Mouse (Mus musculus) left cerebral cortex, adult 9 months (tissue): ENCODE measurements around the gene Rfc5.

Source experiments
- DNase-seq, 2 experiments: peaks; one replicate each; pipeline ENCODE4 v3.0.0; 2022; ENCODE audit warnings: low spot score in 2 of 2

Gene Rfc5

GRCm38 (mm10) chr5:117374372-117375049, 14.3 kb downstream of the Rfc5 start:
- no peak for DNase-seq

GRCm38 (mm10) chr5:117373418-117373817, 15.4 kb downstream of the Rfc5 start:
- no peak for DNase-seq

GRCm38 (mm10) chr5:117370592-117370991, 18.3 kb downstream of the Rfc5 start:
- no peak for DNase-seq

GRCm38 (mm10) chr5:117367206-117367605, 21.6 kb downstream of the Rfc5 start:
- DNase-seq: no peak

- DNase-seq: no peak
Observed at GRCm38 (mm10) chr5:117365904-117366561, 22.8 kb downstream of the Rfc5 start.

- no peak for DNase-seq
Observed at GRCm38 (mm10) chr5:117364821-117365220, 24.0 kb downstream of the Rfc5 start.

- no peak for DNase-seq
Observed at GRCm38 (mm10) chr5:117363066-117363782, 25.6 kb downstream of the Rfc5 start.

GRCm38 (mm10) chr5:117361590-117361989, 27.3 kb downstream of the Rfc5 start:
- DNase-seq: no peak

GRCm38 (mm10) chr5:117360631-117361541, 28.0 kb downstream of the Rfc5 start:
- DNase-seq: no peak

GRCm38 (mm10) chr5:117360228-117360515, 28.7 kb downstream of the Rfc5 start:
- no peak for DNase-seq

- DNase-seq: no peak
Observed at GRCm38 (mm10) chr5:117359497-117360227, 29.2 kb downstream of the Rfc5 start.

- DNase-seq: peak in 1 of 2 experiments; percentile 86
Observed at GRCm38 (mm10) chr5:117358725-117359124, 30.1 kb downstream of the Rfc5 start.

- DNase-seq: no peak
Observed at GRCm38 (mm10) chr5:117358248-117358630, 30.6 kb downstream of the Rfc5 start.

GRCm38 (mm10) chr5:117357478-117358247, 31.2 kb downstream of the Rfc5 start:
- no peak for DNase-seq

GRCm38 (mm10) chr5:117357129-117357477, 31.7 kb downstream of the Rfc5 start, which contains the start of gene Wsb2:
TSS of gene Wsb2 (plus strand) at chr5:117357304.
- DNase-seq: peak in 1 of 2 experiments; percentile 68

- DNase-seq: no peak
Observed at GRCm38 (mm10) chr5:117356365-117357128, 32.3 kb downstream of the Rfc5 start.

GRCm38 (mm10) chr5:117355648-117356303, 33.1 kb downstream of the Rfc5 start:
- no peak for DNase-seq

- DNase-seq: no peak
Observed at GRCm38 (mm10) chr5:117354121-117354520, 34.7 kb downstream of the Rfc5 start.

GRCm38 (mm10) chr5:117348279-117348678, 40.6 kb downstream of the Rfc5 start:
- DNase-seq: peak in 1 of 2 experiments; percentile 55
